Mouse (Mus musculus) left cerebral cortex, postnatal 36 days (tissue): ENCODE measurements at regions not wholly inside any gene's neighbourhood (a gene's known extent, or its start where the extent isn't known, plus 50 kb on each side); places are given as distances from the start of the nearest gene placed in this dataset.
"Not testable (repeated sequence)": the region's sequence is repeated elsewhere in the genome, so short reads cannot be mapped to it uniquely, and the experiment has no call there.

Experiments used
- DNase-seq, 2 experiments: peaks; one replicate each; pipeline ENCODE4 v3.0.0; 2021 to 2022; ENCODE audit warnings: low spot score in 2 of 2, mixed read lengths in 1 of 2
- intact Hi-C: fragments of 180-260 bp; cut with DNase I; formaldehyde crosslinking; loops from one replicate; pipeline ENCODE4 v1.15.1; 2025

- intact Hi-C loops = no loop called here
- no peak for DNase-seq
Observed at GRCm38 (mm10) chr3:22815842-22816241, 739.4 kb downstream of the Tbl1xr1 start.

GRCm38 (mm10) chr3:22826485-22826884 lies 750.0 kb downstream of the Tbl1xr1 start:
- no peak for DNase-seq
- intact Hi-C loops = no loop called here

- no peak for DNase-seq
- intact Hi-C loops = no loop called here
Observed at GRCm38 (mm10) chr3:22838986-22839385, 762.5 kb downstream of the Tbl1xr1 start.

GRCm38 (mm10) chr3:22850474-22850873 lies 774.0 kb downstream of the Tbl1xr1 start:
- intact Hi-C loops = no loop called here

GRCm38 (mm10) chr3:22863595-22863994 lies 787.1 kb downstream of the Tbl1xr1 start:
- intact Hi-C loops = no loop called here
- no peak for DNase-seq

More at GRCm38 (mm10) chr3:22850474-22850873, 774.0 kb downstream of the Tbl1xr1 start:
- no peak for DNase-seq

- intact Hi-C loops = no loop called here
- DNase-seq = no peak
Observed at GRCm38 (mm10) chr3:22877883-22878282, 801.4 kb downstream of the Tbl1xr1 start.

GRCm38 (mm10) chr3:22892735-22893134 lies 816.3 kb downstream of the Tbl1xr1 start:
- intact Hi-C loops = no loop called here

GRCm38 (mm10) chr3:22897651-22898050 lies 821.2 kb downstream of the Tbl1xr1 start:
- DNase-seq = no peak
- intact Hi-C loops = no loop called here

More at GRCm38 (mm10) chr3:22892735-22893134, 816.3 kb downstream of the Tbl1xr1 start:
- DNase-seq = no peak

GRCm38 (mm10) chr3:22900966-22901365 lies 824.5 kb downstream of the Tbl1xr1 start:
- intact Hi-C loops = no loop called here
- DNase-seq = no peak

- DNase-seq = no peak
- intact Hi-C loops = no loop called here
Observed at GRCm38 (mm10) chr3:22928970-22929369, 852.5 kb downstream of the Tbl1xr1 start.

- no peak for DNase-seq
- intact Hi-C loops = no loop called here
Observed at GRCm38 (mm10) chr3:22929762-22930519, 853.5 kb downstream of the Tbl1xr1 start.

GRCm38 (mm10) chr3:22945646-22946045 lies 869.2 kb downstream of the Tbl1xr1 start:
- intact Hi-C loops = not testable (repeated sequence)

GRCm38 (mm10) chr3:22947181-22947580 lies 870.7 kb downstream of the Tbl1xr1 start:
- intact Hi-C loops = no loop called here
- DNase-seq = no peak

More at GRCm38 (mm10) chr3:22945646-22946045, 869.2 kb downstream of the Tbl1xr1 start:
- not testable (repeated sequence) for DNase-seq

GRCm38 (mm10) chr3:22948168-22948768 lies 871.8 kb downstream of the Tbl1xr1 start:
- intact Hi-C loops = no loop called here
- no peak for DNase-seq

- intact Hi-C loops = no loop called here
- DNase-seq = no peak
Observed at GRCm38 (mm10) chr3:22957422-22957821, 881.0 kb downstream of the Tbl1xr1 start.

GRCm38 (mm10) chr3:22972681-22973080 lies 896.2 kb downstream of the Tbl1xr1 start:
- no peak for DNase-seq
- intact Hi-C loops = no loop called here

GRCm38 (mm10) chr3:22976801-22977200 lies 900.3 kb downstream of the Tbl1xr1 start:
- intact Hi-C loops = no loop called here
- DNase-seq = no peak

- intact Hi-C loops = no loop called here
- DNase-seq = no peak
Observed at GRCm38 (mm10) chr3:22979896-22980890, 903.7 kb downstream of the Tbl1xr1 start.

GRCm38 (mm10) chr3:22982430-22982829 lies 906.0 kb downstream of the Tbl1xr1 start:
- intact Hi-C loops = no loop called here
- no peak for DNase-seq
